Mouse (Mus musculus): ENCODE data around the gene Nova2. TPM values are rescaled to one million over a fixed set of nuclear protein-coding genes. Genes with fewer than 3 reads are reported as not detected.

The Nova2 gene
- polyA plus RNA-seq, 1 experiment from 2014 or later: 0.93 TPM

DNA sequence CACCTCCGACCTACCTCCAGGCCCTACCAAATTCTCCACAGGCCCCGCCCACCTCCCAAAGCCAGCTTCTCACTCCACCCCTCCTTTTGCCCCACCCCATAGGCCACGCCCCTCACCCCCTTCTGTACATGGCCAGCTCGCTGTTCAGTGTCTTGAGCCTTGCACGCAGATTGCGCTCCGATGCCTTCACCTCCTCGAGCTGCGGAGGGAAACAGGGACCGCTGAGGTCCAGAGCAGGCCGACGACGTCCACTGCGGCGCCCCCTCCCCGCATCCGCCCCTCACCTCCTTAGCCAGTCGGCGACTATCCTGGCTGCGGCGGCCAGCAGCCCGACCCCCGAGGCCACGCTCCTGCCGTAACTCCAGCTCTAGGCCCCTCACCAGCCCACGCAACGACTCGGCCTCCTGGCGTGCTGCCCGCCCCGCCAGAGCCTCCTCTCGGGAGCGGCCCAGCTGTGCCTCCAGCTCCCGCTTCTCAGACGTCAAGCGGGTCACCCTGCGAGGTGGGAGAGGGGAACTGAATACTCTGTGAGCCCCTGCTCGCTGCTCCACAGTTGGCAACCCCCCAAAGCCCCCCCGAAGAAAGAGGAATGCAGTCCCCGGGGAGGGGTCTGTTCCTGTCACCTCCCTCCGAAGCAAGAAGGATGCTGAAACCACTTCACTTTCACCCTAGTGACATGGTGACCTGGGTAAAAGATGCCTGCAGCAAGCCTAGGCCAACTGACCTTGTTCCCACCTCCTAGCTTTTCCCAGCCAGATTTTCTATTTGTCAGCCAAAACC is 31.8 kb upstream of the Nova2 start:
- Histone ChIP-seq H3K36me3 (ENCODE audit: control insufficient read depth, insufficient read depth, low read length) (no peaks in the 10 kb centered on the region), H3K9me3 (replicated peaks; ENCODE audit: control insufficient read depth, low read length) (no peaks in the 10 kb centered on the region), H3K4me1 (ENCODE audit: control insufficient read depth, insufficient read depth, low read length) (peaks cover 15% of the 10 kb centered on the region), H3K4me3 (ENCODE audit: low read depth, low read length) (peak overlapping the region; percentile 45), H3K27ac (ENCODE audit: low read depth, low read length) (no peak overlapping the region), H3K27me3 (ENCODE audit: control insufficient read depth, insufficient read depth, low read length) (peaks cover 17% of the 10 kb centered on the region), H3K9ac (ENCODE audit: low read depth, low read length) (peak overlapping the region; percentile 62), H3K4me2 (peak overlapping the region; percentile 78)
- ATAC-seq (replicated peaks; ENCODE audit: insufficient number of reproducible peaks, low FRiP score, low TSS enrichment): peak; percentile 27; the same call in 1 of the 2 replicates
- under 1% methylated on average over 40 of the region's 41 CpGs for WGBS (ENCODE audit: insufficient replicate concordance)

DNA sequence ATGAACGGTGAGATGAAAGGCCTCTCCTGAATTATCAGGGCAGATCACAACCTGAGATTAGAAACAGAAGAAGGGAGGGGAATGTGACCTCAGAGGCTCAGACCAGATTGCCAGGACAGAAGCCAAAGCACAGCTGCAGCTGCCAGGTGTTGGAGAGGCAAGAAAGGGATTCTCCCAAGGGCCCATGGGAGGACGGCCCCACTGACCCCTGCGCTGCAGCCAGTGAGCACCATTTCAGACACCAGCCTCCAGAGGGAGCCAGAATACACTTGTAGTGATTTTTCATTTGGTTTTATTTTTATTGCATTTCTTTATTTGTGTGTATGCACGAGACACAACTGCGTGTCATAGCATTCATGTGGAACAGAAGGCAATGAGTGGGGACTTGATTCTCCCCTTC is 29.2 kb upstream of the Nova2 start:
- Histone ChIP-seq H3K4me3 (ENCODE audit: low read depth, low read length) (no peak overlapping the region), H3K9me3 (replicated peaks; ENCODE audit: control insufficient read depth, low read length) (no peaks in the 10 kb centered on the region), H3K4me2 (no peak overlapping the region), H3K36me3 (ENCODE audit: control insufficient read depth, insufficient read depth, low read length) (no peaks in the 10 kb centered on the region), H3K9ac (ENCODE audit: low read depth, low read length) (no peak overlapping the region), H3K27me3 (ENCODE audit: control insufficient read depth, insufficient read depth, low read length) (peaks cover 17% of the 10 kb centered on the region), H3K4me1 (ENCODE audit: control insufficient read depth, insufficient read depth, low read length) (peaks cover 15% of the 10 kb centered on the region), H3K27ac (ENCODE audit: low read depth, low read length) (no peak overlapping the region)
- ATAC-seq (replicated peaks; ENCODE audit: insufficient number of reproducible peaks, low FRiP score, low TSS enrichment): no peak
- 49% methylated on average over 5 of the region's 5 CpGs for WGBS (ENCODE audit: insufficient replicate concordance)

DNA sequence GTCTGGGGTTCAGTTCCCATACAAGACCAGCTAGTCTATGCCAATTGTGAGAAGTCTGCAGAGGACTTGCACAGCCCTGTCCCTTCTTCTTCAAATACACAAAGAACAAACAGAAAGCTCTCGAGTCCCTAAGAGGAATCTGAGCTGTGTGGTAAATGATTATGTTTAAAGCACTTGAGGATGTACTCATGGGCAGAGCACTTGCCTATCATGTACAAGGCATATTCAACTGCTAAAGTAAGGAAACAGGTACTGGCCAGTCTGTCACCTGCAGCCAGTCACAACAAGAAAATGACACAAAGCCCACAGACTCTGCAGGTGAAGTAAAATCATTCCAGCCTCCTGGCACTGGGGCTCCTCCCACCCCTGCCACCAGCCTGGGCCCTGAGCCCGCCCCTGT is 25.2 kb upstream of the Nova2 start:
- H3K9ac ChIP-seq (ENCODE audit: low read depth, low read length): no peak overlapping the region
- H3K4me2 ChIP-seq: no peak overlapping the region
- no peak overlapping the region for H3K27ac ChIP-seq (ENCODE audit: low read depth, low read length)
- no peak overlapping the region for H3K4me3 ChIP-seq (ENCODE audit: low read depth, low read length)
- no peaks in the 10 kb centered on the region for H3K27me3 ChIP-seq (ENCODE audit: control insufficient read depth, insufficient read depth, low read length)
- H3K9me3 ChIP-seq (replicated peaks; ENCODE audit: control insufficient read depth, low read length): no peaks in the 10 kb centered on the region
- no peaks in the 10 kb centered on the region for H3K4me1 ChIP-seq (ENCODE audit: control insufficient read depth, insufficient read depth, low read length)
- WGBS (ENCODE audit: insufficient replicate concordance): 89% methylated on average over 2 of the region's 2 CpGs
- no peak for ATAC-seq (replicated peaks; ENCODE audit: insufficient number of reproducible peaks, low FRiP score, low TSS enrichment)
- H3K36me3 ChIP-seq (ENCODE audit: control insufficient read depth, insufficient read depth, low read length): peaks cover 3% of the 10 kb centered on the region; the same call in 1 of the 2 replicates

DNA sequence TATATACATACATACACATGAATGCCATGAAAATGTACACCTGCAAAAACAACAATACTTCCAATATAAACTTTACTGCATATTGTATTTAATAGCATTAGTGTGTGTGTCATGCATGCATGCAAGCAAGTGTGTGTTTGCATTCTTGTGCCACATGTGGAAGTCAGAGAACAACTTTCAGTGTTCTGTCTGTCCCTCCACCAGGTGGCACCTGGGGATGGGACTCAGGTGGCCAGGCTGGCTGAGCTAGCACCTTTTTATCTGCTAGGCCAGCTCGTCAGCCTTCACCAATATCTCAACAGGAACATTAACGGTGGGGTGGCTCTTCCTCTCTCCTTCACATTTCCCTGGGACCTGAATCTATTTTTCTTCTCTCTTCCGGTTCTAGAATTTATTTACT is 23.2 kb upstream of the Nova2 start:
- no peak for ATAC-seq (replicated peaks; ENCODE audit: insufficient number of reproducible peaks, low FRiP score, low TSS enrichment)
- Histone ChIP-seq H3K9me3 (replicated peaks; ENCODE audit: control insufficient read depth, low read length) (no peaks in the 10 kb centered on the region), H3K27ac (ENCODE audit: low read depth, low read length) (no peak overlapping the region), H3K4me1 (ENCODE audit: control insufficient read depth, insufficient read depth, low read length) (no peaks in the 10 kb centered on the region), H3K4me3 (ENCODE audit: low read depth, low read length) (no peak overlapping the region), H3K4me2 (no peak overlapping the region), H3K9ac (ENCODE audit: low read depth, low read length) (no peak overlapping the region), H3K27me3 (ENCODE audit: control insufficient read depth, insufficient read depth, low read length) (no peaks in the 10 kb centered on the region), H3K36me3 (ENCODE audit: control insufficient read depth, insufficient read depth, low read length) (peaks cover 3% of the 10 kb centered on the region; the same call in 1 of the 2 replicates)
- 66% methylated on average over 3 of the region's 3 CpGs for WGBS (ENCODE audit: insufficient replicate concordance)

DNA sequence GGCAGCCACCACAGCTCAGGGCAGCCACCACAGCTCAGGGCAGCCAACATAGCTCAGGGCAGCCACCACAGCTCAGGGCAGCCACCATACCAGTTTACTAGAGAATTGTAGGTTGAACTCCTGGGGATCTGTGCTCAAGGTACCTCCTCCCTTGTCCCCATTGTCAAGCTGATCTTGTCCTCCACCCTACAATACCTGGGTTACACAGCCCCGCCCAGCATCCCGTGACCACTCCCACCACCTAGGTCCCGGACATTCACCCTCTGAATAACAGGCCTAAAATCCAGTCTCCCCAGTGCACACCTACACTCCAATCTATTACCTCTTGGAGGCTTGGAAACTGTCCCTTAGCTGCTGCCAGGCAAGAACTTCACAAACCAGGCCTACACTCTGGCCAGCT is 20.7 kb upstream of the Nova2 start:
- Histone ChIP-seq H3K4me3 (ENCODE audit: low read depth, low read length) (no peak overlapping the region), H3K4me2 (no peak overlapping the region), H3K36me3 (ENCODE audit: control insufficient read depth, insufficient read depth, low read length) (peaks cover 3% of the 10 kb centered on the region; the same call in 1 of the 2 replicates), H3K27ac (ENCODE audit: low read depth, low read length) (no peak overlapping the region), H3K27me3 (ENCODE audit: control insufficient read depth, insufficient read depth, low read length) (no peaks in the 10 kb centered on the region), H3K4me1 (ENCODE audit: control insufficient read depth, insufficient read depth, low read length) (peaks cover 6% of the 10 kb centered on the region), H3K9ac (ENCODE audit: low read depth, low read length) (no peak overlapping the region), H3K9me3 (replicated peaks; ENCODE audit: control insufficient read depth, low read length) (no peaks in the 10 kb centered on the region)
- 76% methylated on average over 3 of the region's 3 CpGs for WGBS (ENCODE audit: insufficient replicate concordance)
- no peak for ATAC-seq (replicated peaks; ENCODE audit: insufficient number of reproducible peaks, low FRiP score, low TSS enrichment)

- ATAC-seq (replicated peaks; ENCODE audit: insufficient number of reproducible peaks, low FRiP score, low TSS enrichment): 0 out of 2 replicates have a peak, but pooled peaks have one; percentile 27
- WGBS (ENCODE audit: insufficient replicate concordance): 6% methylated on average over 17 of the region's 17 CpGs
- H3K27ac ChIP-seq (ENCODE audit: low read depth, low read length): no peak overlapping the region
These were observed 15.9 kb upstream of the Nova2 start for GRCm38 (mm10) chr7:18909797-18910196.

DNA sequence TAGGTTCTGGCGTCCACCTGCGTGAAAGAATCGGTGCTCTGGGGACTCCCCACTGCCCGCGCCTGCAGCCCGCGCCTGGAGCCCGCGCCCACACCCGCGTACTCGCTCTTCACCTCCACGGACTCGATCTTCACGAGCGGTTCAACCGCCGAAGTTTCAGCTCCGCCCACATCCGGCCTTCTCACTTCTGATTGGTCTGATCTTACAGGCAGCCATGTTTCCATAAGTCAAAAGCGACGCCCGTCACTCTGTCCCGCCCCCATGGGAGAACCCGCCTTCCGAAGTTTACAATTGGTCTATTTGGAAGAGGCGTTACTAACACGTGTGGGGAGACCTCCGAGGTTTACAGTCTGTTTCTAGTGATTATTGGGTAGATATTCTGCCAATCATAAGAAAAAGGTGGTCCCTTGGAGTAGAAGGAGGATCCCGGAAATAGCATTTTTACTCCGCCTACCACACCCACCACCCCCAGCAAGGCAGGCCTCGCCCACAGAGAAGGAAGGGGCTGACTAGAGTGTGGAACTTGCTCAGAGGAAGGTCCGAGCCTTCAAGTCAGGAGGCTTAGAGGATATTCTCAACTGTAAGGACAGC is 15.4 kb upstream of the Nova2 start, which contains the start of gene Ccdc61:
Gene Ccdc61, minus strand, starts transcription at position 175 of the 591 bp plus-strand sequence.
- H3K27ac ChIP-seq (ENCODE audit: low read depth, low read length): no peak within 1 kb of the TSS
- H3K9me3 ChIP-seq (replicated peaks; ENCODE audit: control insufficient read depth, low read length): no peaks in the 10 kb centered on the region
- peak; percentile 99 for ATAC-seq (replicated peaks; ENCODE audit: insufficient number of reproducible peaks, low FRiP score, low TSS enrichment)
- H3K9ac ChIP-seq (ENCODE audit: low read depth, low read length): peak within 1 kb of the TSS; percentile 77
- WGBS (ENCODE audit: insufficient replicate concordance): under 1% methylated on average over 33 of the region's 33 CpGs
- peak within 1 kb of the TSS; percentile 78 for H3K4me3 ChIP-seq (ENCODE audit: low read depth, low read length)
- H3K27me3 ChIP-seq (ENCODE audit: control insufficient read depth, insufficient read depth, low read length): no peaks in the 10 kb centered on the region
- peaks cover 6% of the 10 kb centered on the region for H3K4me1 ChIP-seq (ENCODE audit: control insufficient read depth, insufficient read depth, low read length)
- no peaks in the 10 kb centered on the region for H3K36me3 ChIP-seq (ENCODE audit: control insufficient read depth, insufficient read depth, low read length)
- peak within 1 kb of the TSS; percentile 74 for H3K4me2 ChIP-seq

More at GRCm38 (mm10) chr7:18909797-18910196, 15.9 kb upstream of the Nova2 start:
- H3K36me3 ChIP-seq (ENCODE audit: control insufficient read depth, insufficient read depth, low read length): no peaks in the 10 kb centered on the region
- peak overlapping the region; percentile 77 for H3K9ac ChIP-seq (ENCODE audit: low read depth, low read length)
- H3K9me3 ChIP-seq (replicated peaks; ENCODE audit: control insufficient read depth, low read length): no peaks in the 10 kb centered on the region
- peaks cover 6% of the 10 kb centered on the region for H3K4me1 ChIP-seq (ENCODE audit: control insufficient read depth, insufficient read depth, low read length)
- no peaks in the 10 kb centered on the region for H3K27me3 ChIP-seq (ENCODE audit: control insufficient read depth, insufficient read depth, low read length)
- peak overlapping the region; percentile 78 for H3K4me3 ChIP-seq (ENCODE audit: low read depth, low read length)
- peak overlapping the region; percentile 68 for H3K4me2 ChIP-seq

GRCm38 (mm10) chr7:18916254-18916653 is 9.4 kb upstream of the Nova2 start:
- H3K4me1 ChIP-seq (ENCODE audit: control insufficient read depth, insufficient read depth, low read length): no peaks in the 10 kb centered on the region
- no peak overlapping the region for H3K4me2 ChIP-seq
- H3K9me3 ChIP-seq (replicated peaks; ENCODE audit: control insufficient read depth, low read length): no peaks in the 10 kb centered on the region
- no peak overlapping the region for H3K9ac ChIP-seq (ENCODE audit: low read depth, low read length)
- H3K27me3 ChIP-seq (ENCODE audit: control insufficient read depth, insufficient read depth, low read length): no peaks in the 10 kb centered on the region
- no peak for ATAC-seq (replicated peaks; ENCODE audit: insufficient number of reproducible peaks, low FRiP score, low TSS enrichment)
- no peak overlapping the region for H3K27ac ChIP-seq (ENCODE audit: low read depth, low read length)
- no peaks in the 10 kb centered on the region for H3K36me3 ChIP-seq (ENCODE audit: control insufficient read depth, insufficient read depth, low read length)
- H3K4me3 ChIP-seq (ENCODE audit: low read depth, low read length): no peak overlapping the region
- 68% methylated on average over 4 of the region's 4 CpGs for WGBS (ENCODE audit: insufficient replicate concordance)

Data from heart, embryonic 11.5 days (tissue).